Mouse (Mus musculus): ENCODE data around the gene Mpst. TPM values are rescaled to one million over a fixed set of nuclear protein-coding genes. Genes with fewer than 3 reads are reported as not detected.
A peak's percentile ranks its signal among the peaks of the same experiment; 100 is the strongest.

Mpst gene
- polyA plus RNA-seq, 1 experiment = 135 TPM

DNA sequence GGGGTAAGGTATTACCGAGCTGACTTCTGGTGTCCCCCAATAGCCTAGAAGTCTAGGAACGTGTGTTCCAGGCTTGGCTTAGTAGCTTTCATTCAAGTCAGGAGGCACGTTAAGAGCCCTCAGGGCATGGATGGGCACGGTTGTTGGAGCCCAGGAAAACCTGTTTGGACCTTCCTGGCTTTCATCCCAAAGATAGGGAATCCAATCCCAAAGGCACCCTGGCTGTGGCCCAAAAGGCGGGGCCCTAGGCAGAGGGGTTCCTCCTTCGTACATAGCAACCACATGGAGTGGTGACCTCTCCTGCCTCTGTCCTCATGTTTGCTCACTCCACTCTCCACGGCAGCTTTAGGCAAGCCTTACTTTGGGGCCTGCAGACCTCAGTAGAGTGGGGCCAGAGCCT, 3.8 kb upstream of the Mpst start:
- DNase-seq (ENCODE audit: low read depth, low spot score) = no peak
- WGBS = 31% methylated on average over 7 of the region's 7 CpGs

DNA sequence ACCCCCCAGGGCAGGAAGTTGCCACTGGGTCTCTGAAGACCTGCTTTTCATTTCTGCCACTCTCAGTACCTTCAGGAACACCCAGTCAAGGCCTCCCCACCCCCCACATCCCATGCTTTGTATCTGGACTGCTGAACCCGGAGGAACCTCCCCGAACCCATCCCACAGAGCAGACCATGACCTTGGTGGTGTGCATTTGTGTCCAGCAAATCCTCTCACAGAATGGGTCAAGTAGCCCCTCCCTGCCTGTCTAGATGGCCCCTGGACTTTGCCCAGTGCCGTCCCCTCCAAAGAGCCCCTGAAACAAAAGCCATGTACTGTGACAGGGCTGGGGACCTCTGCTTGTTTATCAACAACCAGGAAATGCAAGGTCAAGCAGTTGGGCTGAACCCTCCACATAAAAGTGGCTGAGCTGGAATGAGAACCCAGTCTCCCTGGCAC, 2.9 kb upstream of the Mpst start:
- DNase-seq (ENCODE audit: low read depth, low spot score) = no peak
- WGBS = 25% methylated on average over 3 of the region's 3 CpGs

DNA sequence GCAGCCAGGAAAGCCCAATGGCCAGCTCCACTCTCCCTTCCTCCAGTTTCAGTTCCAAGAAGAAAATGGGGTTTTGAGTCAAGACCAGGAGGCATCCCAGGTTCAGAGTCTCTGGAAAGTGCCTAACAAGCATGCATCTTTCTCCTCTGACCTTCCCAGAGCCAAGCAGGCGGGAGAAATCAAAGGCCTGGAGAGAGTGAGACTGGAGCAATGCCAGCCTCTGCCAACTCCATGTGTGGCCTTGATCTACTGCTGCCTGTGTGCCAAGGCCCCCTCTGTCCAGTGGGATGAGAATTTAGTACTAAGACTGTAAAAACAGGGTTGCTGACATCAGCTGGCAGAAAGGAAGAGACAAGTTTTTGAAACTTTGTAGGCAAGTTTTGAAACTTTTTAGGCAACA, 2.3 kb upstream of the Mpst start:
- no peak for DNase-seq (ENCODE audit: low read depth, low spot score)
- WGBS = 12% methylated on average over 1 of the region's 1 CpGs

DNA sequence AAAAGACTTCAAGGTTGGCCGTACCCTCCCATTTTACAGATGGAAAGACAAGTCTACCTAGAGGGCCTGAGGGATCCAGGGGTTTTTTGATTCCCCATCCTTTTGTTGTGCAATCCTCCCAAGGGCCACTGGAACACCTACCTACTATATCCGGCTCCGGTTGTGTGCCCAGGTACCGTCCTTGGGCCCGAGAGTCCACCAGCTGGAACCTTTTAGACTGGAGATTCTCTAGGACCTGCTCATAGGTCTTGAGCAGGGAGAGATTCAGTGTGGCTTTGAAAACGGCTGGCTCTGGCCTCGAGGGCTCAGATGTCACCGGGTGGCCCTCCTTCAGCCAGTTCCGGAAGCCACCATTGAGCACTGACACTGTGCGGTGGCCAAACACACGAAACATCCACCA, 1.1 kb upstream of the Mpst start:
- no peak for DNase-seq (ENCODE audit: low read depth, low spot score)
- 36% methylated on average over 11 of the region's 11 CpGs for WGBS

DNA sequence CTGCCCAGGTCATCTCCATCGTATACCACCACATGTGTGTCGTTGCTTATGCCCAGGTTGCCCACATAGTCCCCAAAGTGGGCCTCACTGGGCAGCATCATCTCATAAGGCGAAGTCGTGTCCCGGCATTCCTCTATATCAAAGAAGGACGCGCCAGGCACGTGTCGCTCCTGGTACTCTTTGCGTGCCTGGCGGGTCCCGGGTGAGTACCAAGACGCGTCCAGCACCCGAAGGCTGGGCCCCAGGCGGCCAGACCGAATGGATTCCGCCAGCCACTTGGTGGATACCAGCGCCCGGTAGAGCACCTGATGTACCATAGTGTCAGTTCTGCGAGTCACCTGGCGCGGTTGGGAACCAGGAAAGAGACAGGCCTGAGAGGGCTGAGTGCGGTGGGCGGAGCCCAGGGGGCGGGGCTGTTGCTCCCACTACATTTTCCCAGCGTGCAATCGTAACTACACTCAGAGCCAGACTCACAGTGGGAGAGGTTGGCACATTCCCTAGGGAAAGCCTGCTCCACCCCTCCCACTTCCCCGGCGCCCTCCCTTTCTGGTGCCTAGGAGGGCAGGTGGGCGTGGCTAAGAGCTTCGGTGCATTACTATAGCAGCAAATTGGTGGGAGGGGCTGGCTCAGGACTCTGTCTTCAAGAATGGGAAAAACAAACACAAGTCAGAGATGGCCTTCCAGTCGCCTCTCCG, 552 bp upstream of the Mpst start, which contains the start of gene Tst:
Gene Tst (minus strand): TSS at position 391 of the 695 bp plus-strand sequence.
- 1% methylated on average over 34 of the region's 34 CpGs for WGBS
- DNase-seq (ENCODE audit: low read depth, low spot score) = peak; percentile 96

DNA sequence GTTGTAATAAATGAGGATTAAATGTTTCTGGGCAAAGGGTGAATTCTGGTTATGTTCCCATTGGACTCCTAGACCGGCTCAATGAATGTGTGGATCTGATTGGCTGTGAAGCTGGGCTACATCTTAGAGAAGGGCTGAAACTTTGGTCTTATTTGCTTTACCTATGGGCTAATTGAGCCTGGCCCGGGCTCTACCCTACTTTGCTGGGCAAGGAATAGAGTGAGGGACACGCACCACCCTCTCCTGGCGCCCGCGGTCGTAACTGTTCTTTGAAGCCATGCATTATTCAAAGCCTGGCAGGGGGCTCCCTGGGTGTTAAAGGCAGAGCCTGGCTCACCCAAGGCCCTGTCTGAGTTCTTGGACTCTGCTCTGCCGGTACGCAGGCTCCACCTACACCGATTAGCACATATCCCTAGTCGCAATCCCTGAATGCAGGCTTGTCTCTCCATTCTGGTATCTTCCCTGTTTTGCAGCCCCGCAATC, 3.4 kb downstream of the Mpst start:
- WGBS = 32% methylated on average over 12 of the region's 12 CpGs

DNA sequence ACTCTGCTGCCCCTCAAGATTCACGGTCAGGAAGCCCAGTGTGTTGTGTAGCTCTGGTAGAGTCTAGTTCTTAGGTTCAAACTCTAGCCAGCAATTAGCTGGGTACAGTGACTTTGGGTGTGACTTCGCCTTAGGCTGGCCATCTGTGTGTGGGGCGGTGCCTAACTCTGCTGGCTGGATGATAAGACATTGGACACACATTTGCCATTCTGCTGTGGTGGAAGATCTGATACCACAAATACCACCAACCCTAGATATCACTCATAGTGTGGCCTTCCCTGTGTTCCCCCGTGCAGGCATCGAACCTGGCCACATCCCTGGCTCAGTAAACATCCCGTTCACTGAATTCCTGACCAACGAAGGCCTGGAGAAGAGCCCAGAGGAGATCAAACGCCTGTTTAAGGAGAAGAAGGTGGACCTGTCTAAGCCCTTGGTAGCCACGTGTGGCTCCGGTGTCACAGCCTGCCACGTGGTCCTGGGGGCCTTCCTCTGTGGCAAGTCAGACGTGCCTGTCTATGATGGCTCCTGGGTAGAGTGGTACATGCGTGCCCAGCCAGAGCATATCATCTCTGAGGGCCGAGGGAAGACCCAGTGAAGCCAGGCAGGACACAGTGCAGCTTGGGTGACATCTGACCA, 7.0 kb downstream of the Mpst start:
- WGBS = 56% methylated on average over 14 of the region's 14 CpGs
- DNase-seq (ENCODE audit: low read depth, low spot score) = no peak

More for the DNA sequence above, 3.4 kb downstream of the Mpst start:
- no peak for DNase-seq (ENCODE audit: low read depth, low spot score)

DNA sequence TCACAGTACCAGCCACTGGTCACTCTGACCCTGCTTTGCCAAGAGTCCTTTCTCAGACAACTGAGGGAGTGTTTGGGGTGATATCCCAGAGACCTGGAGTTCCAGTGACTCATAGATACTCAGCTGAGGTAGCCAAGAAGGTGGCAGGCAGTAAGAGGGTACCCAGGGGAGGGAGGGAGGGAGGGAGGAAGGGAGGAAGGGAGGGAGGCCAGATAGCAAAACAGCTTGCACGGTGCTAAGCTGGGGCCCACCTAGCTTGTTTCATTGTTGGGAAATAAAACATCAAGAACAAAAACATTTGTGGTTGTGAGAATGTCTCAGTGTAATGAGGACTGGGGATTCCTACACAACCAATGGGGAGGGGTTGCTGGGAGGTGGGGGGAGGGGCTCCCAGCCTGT, 7.5 kb downstream of the Mpst start:
- 78% methylated on average over 1 of the region's 1 CpGs for WGBS
- DNase-seq (ENCODE audit: low read depth, low spot score) = no peak

DNA sequence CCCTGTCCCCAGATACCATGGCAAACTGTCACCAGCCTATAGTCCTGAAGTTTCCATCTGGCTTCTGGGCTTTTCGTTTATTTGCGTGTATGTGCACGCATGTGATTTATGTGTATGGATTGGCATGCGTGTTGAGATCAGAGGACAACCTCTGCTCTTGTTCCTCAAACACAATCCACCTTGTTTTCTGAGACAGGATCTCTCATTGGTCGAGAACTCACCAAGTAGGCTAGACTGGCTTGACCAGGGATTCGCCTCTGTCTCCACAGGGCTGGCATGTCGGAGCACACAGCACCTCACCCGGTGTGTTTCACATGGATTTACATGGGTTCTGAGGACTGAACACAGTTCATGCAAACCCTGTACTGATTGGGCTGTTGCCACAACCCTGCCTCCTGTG, 7.9 kb downstream of the Mpst start:
- DNase-seq (ENCODE audit: low read depth, low spot score) = no peak
- WGBS = 93% methylated on average over 8 of the region's 8 CpGs

DNA sequence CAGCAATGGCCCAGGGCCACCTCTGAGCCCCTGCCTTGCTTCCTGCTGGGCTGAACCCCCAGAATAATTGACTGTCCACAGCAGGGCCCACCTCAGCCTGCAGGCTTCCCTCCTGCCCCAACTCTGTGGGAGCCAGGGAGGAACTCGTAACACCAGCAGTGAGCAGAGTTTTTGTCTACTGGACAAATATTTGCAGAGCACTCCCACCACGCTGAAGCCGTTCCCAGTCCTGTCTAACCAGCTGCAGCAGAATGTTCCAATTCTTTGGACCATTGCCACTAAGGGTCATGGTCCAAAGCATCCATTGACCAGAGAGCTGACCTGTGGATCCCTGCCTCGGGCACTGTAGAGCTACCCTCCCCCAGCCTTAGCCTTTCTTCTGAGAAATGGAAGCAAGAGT, 10.7 kb downstream of the Mpst start:
- no peak for DNase-seq (ENCODE audit: low read depth, low spot score)
- 1% methylated on average over 4 of the region's 4 CpGs for WGBS

DNA sequence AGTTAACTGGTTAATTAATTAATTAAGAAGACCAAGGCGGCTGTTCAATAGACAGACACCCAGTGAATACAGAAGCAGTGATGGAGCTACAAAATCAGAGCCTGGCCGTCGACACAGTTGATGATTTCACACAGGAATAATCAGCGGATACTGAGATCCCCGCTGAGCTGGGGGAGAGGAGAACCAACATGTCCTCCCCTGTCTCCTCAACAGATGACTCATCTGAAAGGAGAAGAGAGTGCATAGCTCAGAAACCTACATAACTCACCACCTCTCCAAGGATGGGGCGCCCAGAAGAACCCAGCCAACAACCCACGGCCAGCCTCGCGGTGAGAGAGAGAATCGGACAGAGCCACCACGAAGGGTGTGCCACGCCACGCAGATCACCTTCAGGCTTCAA, 14.2 kb downstream of the Mpst start:
- 81% methylated on average over 13 of the region's 13 CpGs for WGBS
- DNase-seq (ENCODE audit: low read depth, low spot score) = no peak

DNA sequence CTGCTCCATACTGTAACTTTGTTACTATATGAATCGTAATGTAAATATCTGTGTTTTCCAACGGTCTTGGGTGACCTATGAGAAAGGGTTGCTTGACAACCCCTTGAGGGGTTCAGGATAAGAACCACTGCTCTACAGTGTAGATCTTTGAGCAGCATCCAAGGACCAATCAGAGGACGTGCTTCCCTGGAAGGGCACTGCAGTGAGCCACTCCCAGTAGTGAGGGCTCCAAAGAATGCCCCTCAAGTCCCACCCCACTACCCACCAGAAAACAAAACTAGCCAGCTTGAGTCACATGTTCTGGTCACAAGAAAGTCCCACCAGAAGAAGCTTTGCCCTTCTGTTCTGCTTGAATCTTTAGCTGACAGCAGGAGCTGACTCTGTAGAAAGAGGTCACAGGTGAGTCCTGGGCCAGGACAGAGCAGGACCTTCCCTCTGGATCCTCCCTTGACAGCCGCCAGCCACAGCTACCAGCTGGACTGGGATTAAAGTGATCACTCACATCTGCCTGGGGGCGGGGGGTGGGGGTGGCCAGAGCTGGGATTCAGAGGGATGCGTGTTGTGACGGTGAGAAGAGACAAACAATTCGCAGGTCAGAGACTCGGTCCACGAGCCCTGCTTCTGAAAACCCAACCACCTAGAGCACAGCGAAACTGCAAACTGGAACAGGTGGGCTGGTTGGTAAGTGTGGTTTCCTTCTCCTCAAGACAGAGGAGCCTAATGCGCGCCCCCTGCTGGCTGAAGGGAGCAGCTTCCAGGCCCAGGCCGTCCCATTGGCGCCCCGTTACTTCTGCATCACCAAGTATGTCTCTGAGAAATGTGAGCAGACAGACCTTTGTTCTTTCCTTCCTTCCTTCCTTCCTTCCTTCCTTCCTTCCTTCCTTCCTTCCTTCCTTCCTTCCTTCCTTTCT, 16.1 kb downstream of the Mpst start:
- no peak for DNase-seq (ENCODE audit: low read depth, low spot score)
- 14% methylated on average over 16 of the region's 16 CpGs for WGBS

DNA sequence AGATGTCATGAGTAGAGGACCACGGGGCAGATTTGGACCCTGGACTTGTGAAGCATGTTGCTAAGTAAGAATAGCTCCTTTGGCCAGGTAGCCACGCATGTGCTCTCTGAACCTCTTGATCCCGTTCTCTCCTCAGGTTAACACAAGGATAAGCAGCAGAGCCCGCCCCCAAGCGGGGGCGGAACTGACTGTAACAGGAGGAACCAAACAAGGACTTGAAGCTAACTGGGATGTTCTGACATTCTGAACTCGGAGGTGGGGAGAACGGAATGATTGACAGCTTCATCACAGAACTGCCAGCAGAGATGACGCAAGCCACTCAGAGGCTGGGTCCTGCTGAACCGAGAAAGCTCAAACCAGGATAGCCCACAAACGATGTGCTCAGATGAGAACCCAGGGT, 18.3 kb downstream of the Mpst start:
- 16% methylated on average over 11 of the region's 11 CpGs for WGBS
- no peak for DNase-seq (ENCODE audit: low read depth, low spot score)

DNA sequence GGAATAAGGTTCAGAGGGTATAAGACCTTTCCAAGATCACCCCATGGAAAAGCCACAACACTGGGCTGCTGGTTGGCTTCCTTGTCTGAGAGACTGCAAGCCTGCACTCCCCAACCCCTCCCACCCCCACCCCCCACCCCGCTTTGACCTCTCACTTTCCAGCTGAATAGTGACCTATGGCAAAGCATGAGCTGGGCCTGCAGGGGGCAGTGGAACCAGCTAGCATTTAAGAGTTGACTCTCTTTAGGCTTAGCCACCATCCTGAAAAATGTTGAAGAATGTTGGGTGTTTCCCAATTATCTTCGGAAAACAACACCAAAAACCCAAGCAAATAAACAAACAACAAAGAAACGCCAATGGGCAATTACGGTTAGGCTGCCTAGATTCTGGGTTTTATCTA, 19.0 kb downstream of the Mpst start:
- WGBS = 70% methylated on average over 4 of the region's 4 CpGs
- no peak for DNase-seq (ENCODE audit: low read depth, low spot score)

DNA sequence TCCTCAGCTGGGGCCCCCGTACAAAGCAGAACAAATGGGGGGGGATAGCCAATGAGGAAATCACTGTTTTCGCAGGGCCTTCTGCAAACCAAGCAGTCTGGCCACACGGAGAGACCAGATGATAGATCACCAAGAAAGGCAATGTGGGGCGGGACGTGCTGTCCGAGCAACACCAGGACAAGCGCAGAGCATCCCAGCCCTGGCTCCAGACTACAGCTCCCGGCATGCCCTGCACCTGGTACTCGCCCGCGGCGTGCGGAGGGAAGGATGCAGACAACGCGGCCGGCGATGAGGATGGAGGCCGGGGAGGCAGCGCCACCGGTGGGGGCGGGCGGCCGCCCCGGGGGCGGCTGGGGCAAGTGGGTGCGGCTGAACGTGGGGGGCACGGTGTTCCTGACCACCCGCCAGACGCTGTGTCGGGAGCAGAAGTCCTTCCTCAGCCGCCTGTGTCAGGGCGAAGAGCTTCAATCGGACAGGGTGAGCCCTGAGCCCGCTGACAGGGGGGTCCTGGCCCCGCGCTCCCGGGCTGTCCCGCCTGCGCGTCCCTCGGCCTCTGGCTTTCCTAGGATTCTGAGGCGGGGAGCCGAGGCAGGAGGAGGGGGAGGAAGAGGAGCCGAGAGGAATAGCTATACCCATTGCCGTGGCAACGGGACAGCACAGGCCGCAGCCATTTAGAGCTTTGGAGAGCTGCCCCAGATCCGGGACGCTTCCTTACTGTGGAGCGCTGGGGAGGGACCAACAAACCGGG, 22.3 kb downstream of the Mpst start, which contains the start of gene Kctd17:
Gene Kctd17 (plus strand): TSS at position 174 of the 748 bp plus-strand sequence.
- 2% methylated on average over 52 of the region's 52 CpGs for WGBS
- DNase-seq (ENCODE audit: low read depth, low spot score) = no peak

DNA sequence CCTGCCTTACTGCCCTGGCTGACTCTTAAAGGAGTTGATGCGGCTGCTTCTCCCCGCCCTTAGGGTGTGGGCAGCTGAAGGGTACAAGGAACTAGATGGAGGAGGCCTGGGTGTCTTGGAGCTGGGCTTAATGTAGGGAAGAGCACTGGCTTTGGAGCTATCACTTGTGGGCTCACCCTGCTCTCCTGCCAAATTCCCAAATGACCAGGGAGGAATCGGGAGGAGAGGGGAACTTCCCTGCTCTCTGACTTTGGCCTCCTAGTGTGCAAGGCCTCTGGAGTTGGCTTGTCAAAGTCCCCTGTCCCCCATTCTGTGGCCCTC, 22.9 kb downstream of the Mpst start:
- peak; percentile 73 for DNase-seq (ENCODE audit: low read depth, low spot score)

DNA sequence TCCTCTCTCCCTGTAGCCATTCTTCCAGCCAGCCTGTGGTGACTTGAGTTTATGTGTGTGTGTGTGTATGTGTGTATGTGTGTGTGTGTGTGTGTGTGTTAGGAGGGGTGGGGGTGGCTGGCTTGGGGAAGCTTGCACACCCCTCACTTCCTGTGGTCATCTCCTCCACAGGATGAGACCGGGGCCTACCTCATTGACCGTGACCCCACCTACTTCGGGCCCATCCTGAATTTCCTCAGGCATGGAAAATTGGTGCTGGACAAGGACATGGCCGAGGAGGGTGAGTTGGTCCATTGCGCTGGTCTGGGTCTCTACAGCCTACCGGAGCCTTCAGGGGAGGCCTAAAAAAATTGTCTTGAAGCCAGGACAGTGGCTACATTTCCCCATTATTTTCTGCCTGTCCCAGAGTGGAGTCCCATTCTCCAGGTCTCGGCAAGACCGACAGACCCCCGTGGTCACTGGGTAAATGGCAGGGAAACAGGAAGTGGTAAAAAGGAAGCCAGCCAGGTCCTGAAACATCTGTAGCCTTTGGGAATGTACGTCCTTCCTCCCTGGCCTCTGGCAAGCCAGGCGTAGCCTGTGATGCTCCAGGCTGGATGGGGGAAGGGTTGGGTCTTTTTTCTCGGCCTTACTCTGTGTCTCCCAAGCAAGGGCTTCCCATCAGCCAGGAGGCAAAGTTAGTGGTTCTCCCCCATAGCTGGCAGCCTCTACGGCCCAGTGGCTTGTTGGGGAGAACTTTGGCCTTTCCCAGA, 23.8 kb downstream of the Mpst start:
- WGBS = 83% methylated on average over 13 of the region's 13 CpGs
- no peak for DNase-seq (ENCODE audit: low read depth, low spot score)

More for the DNA sequence above, 22.9 kb downstream of the Mpst start:
- 15% methylated on average over 3 of the region's 3 CpGs for WGBS

DNA sequence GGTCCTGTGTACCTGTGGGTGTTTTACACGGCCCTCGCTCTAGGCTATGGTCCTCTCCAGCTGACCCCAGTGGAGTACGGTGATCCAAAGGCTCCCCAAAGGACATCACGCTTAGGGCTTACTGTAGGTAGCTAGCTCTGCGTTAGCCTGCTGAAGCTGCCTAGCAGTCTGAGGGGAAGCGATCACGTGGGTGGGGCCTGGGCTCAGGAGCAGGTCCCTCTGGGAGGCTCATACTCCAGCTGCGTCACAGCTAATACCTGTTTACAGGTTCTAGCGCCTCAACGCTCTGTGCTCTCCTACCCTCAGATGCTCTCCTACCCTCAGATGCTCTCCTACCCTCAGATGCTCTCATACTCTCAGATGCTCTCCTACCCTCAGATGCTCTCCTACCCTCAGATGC, 24.7 kb downstream of the Mpst start:
- no peak for DNase-seq (ENCODE audit: low read depth, low spot score)
- 91% methylated on average over 10 of the region's 10 CpGs for WGBS

DNA sequence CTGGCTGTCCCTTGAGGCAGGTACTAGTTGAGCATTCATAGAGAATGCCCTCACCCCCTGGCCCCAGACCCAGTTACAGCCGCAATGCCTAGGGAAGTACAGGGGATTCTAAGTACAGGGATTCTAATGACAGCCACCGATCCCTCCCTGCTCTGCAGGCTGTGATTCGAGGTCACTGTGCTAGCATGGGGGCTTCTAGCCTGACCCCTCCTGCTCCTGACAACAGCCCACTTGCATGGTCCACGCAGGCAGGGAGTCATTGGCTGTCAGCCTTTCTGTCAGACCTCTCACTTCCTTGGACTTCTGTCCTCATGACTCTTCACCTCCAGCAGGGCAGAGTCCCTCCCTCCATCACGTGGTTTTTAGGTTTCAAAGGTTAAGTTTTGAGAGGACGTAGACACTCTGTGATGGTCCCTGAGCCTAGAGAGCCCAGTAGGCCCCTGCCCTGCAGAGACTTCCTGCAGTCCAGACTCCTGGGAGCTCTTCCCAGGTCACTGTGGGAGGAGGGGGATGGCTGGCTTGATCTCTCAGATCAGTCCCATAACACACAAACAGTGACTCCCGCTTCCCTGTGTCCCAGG, 25.4 kb downstream of the Mpst start:
- no peak for DNase-seq (ENCODE audit: low read depth, low spot score)

More for the DNA sequence above, 25.4 kb downstream of the Mpst start:
- WGBS = 52% methylated on average over 7 of the region's 7 CpGs
